In genomic region chr8:10053571-10053990, GRCm38 (mm10) we compare ENCODE assay signal across 7 mouse cellular contexts. TPM values are rescaled to one million over a fixed set of nuclear protein-coding genes. Genes with fewer than 3 reads are reported as not detected.
DNase-seq lines count a peak whose midpoint lies in the region; ATAC-seq and TF ChIP-seq lines count a peak whose summit lies in the region.

No protein-coding gene starts in this region.

- no peaks in the 10 kb centered on the region for H3K27me3 ChIP-seq in liver, postnatal 0 days (ENCODE audit: insufficient read depth, low read length)
- H3K27me3 ChIP-seq in liver, embryonic 12.5 days (replicated peaks) = no peaks in the 10 kb centered on the region
- H3K27me3 ChIP-seq in neural tube, embryonic 13.5 days = no peaks in the 10 kb centered on the region

- peak; percentile 20; the same call in 1 of the 2 replicates for TF ChIP-seq CTCF in liver, postnatal 0 days (IDR thresholded peaks at IDR 0.05; ENCODE audit: low read depth)

- 13% methylated on average over 3 of the region's 3 CpGs for WGBS in liver, postnatal 0 days (ENCODE audit: insufficient replicate concordance)
- WGBS in liver, embryonic 12.5 days (ENCODE audit: insufficient replicate concordance) = 7% methylated on average over 3 of the region's 3 CpGs
- 20% methylated on average over 3 of the region's 3 CpGs for WGBS in neural tube, embryonic 13.5 days

- H3K9ac ChIP-seq in liver, postnatal 0 days (replicated peaks) = no peak overlapping the region
- no peak overlapping the region for H3K9ac ChIP-seq in liver, embryonic 12.5 days
- peak overlapping the region; percentile 12; the same call in 1 of the 2 replicates for H3K9ac ChIP-seq in neural tube, embryonic 13.5 days

- no peaks in the 10 kb centered on the region for H3K4me1 ChIP-seq in liver, postnatal 0 days (ENCODE audit: insufficient read depth)
- no peaks in the 10 kb centered on the region for H3K4me1 ChIP-seq in liver, embryonic 12.5 days
- peaks cover 20% of the 10 kb centered on the region for H3K4me1 ChIP-seq in neural tube, embryonic 13.5 days (replicated peaks)

- no peak overlapping the region for H3K4me2 ChIP-seq in liver, postnatal 0 days (ENCODE audit: low read depth, low read length)
- no peak overlapping the region for H3K4me2 ChIP-seq in liver, embryonic 12.5 days
- no peak overlapping the region for H3K4me2 ChIP-seq in neural tube, embryonic 13.5 days

- no peak for TF ChIP-seq EP300 in liver, postnatal 0 days (IDR thresholded peaks at IDR 0.05; ENCODE audit: low read depth)

- no peaks in the 10 kb centered on the region for H3K36me3 ChIP-seq in liver, postnatal 0 days (replicated peaks; ENCODE audit: insufficient read depth, low read length)
- no peaks in the 10 kb centered on the region for H3K36me3 ChIP-seq in liver, embryonic 12.5 days
- no peaks in the 10 kb centered on the region for H3K36me3 ChIP-seq in neural tube, embryonic 13.5 days

- no peak for DNase-seq in liver, postnatal 0 days
- peak; percentile 68 for DNase-seq in embryo, embryonic 11 days
- peak; percentile 65 for DNase-seq in layer of hippocampus, adult 9-10 months (ENCODE audit: low spot score)
- DNase-seq in natural killer cell, adult 2 months (ENCODE audit: low spot score in 2 of 2) = no peak

- no peak for ATAC-seq in liver, postnatal 0 days
- ATAC-seq in liver, embryonic 12.5 days = no peak
- peak; percentile 74; the same call in 1 of the 2 replicates for ATAC-seq in neural tube, embryonic 13.5 days (ENCODE audit: low read depth)
- ATAC-seq in inflammation-experienced regulatory T-cells, adult 6 months = no peak

- no peak overlapping the region for H3K27ac ChIP-seq in liver, postnatal 0 days (ENCODE audit: low read depth)
- H3K27ac ChIP-seq in liver, embryonic 12.5 days = no peak overlapping the region
- peak overlapping the region; percentile 64; the same call in 1 of the 2 replicates for H3K27ac ChIP-seq in neural tube, embryonic 13.5 days (replicated peaks)

- H3K4me3 ChIP-seq in liver, postnatal 0 days (ENCODE audit: low read depth, low read length) = no peak overlapping the region
- H3K4me3 ChIP-seq in liver, embryonic 12.5 days = no peak overlapping the region
- no peak overlapping the region for H3K4me3 ChIP-seq in neural tube, embryonic 13.5 days

- H3K9me3 ChIP-seq in liver, postnatal 0 days (ENCODE audit: low read length) = no peaks in the 10 kb centered on the region
- no peaks in the 10 kb centered on the region for H3K9me3 ChIP-seq in liver, embryonic 12.5 days (replicated peaks)
- no peaks in the 10 kb centered on the region for H3K9me3 ChIP-seq in neural tube, embryonic 13.5 days

RNA-seq across cellular contexts. Expression of gene Tnfsf13b, which starts 47.3 kb away (rescaled TPM):
- 0.58 and 0.69 TPM in 2 replicates for polyA plus RNA-seq in liver, postnatal 0 days (2015; fragmentation: Nextera tagmentation; extraction: Ambion mirVana)
- polyA plus RNA-seq in liver, embryonic 12.5 days (2016; fragmentation: Nextera tagmentation; extraction: Ambion mirVana) = 0.06 and 0.15 TPM in 2 replicates
- 2.3 and 3.0 TPM in 2 replicates for polyA plus RNA-seq in neural tube, embryonic 13.5 days (2015; fragmentation: Nextera tagmentation; extraction: Ambion mirVana)
- 10 to 100 TPM in 2 of 3 experiments, 1 to 10 TPM in 1; 8.7 to 21.1 (median 15.6) TPM for polyA plus RNA-seq in inflammation-experienced regulatory T-cells, adult 6 months (2017; shearing (Covaris generic))

Comparison
In these comparisons a context has a peak if more than half of its experiments do, and no peak if none do; other contexts are left out.
1. DNase-seq: peak in embryo, embryonic 11 days (single experiment) and layer of hippocampus, adult 9-10 months (single experiment); none in liver, postnatal 0 days (single experiment) and natural killer cell, adult 2 months (0 of 2).